Mouse (Mus musculus) megakaryocyte, embryonic 14.5 days (primary cell): ENCODE results near the gene Ado.

Experiments
- FLI1 ChIP-seq: IDR thresholded peaks from 2 replicates; pipeline ENCODE4 v1.6.1; 2012; ENCODE audit warnings: low read length, inconsistent platforms, mixed read lengths
- GATA1 ChIP-seq: IDR thresholded peaks from 3 replicates; pipeline ENCODE4 v1.6.1; 2012; ENCODE audit warnings: mixed read lengths, low read length, inconsistent platforms, borderline replicate concordance

DNA sequence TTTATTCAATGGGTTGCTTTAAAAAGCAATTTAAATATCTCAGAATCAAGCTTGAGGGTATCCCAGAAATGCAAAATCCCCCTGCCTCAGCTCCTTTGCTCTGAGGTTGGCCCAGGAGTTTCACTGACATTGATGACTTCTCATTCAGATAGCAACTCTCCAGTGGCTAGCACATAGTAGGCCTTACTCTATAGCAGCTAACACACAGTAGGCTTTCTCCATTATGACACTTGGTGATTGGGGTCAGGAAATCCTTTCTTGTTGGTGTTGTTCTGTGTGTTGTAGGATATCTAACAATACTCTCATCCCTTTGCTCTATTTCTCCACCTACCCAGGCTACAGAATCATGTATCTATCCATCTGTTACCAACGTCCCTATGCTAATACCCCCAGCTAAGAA, 12.4 kb upstream of the Ado start:
- TF ChIP-seq GATA1, result no peak
- TF ChIP-seq FLI1, result no peak
